Mouse (Mus musculus): Measurements from ENCODE around the gene Pard3.

- TF ChIP-seq POLR2A (IDR thresholded peaks at IDR 0.05; ENCODE audit: insufficient read depth, low read depth, low read length) (no peak), CTCF (IDR thresholded peaks at IDR 0.05; ENCODE audit: insufficient read depth, low read depth, low read length) (no peak)
Measured at GRCm38 (mm10) chr8:127226996-127227395, 163.3 kb downstream of the Pard3 start.
